Mouse (Mus musculus) left cerebral cortex, adult 9 months (tissue): ENCODE results near the gene Actrt2.

Experiments used
- DNase-seq, 2 experiments: peaks; one replicate each; pipeline ENCODE4 v3.0.0; 2022; ENCODE audit warnings: low spot score in 2 of 2

Gene Actrt2

GRCm38 (mm10) chr4:154667767-154668166 is at the start of gene Actrt2:
Gene Actrt2, minus strand, starts transcription at chr4:154667867.
- no peak for DNase-seq

- DNase-seq = no peak
Measured at GRCm38 (mm10) chr4:154709391-154710107, 41.9 kb upstream of the Actrt2 start.

- DNase-seq = no peak
Measured at GRCm38 (mm10) chr4:154708811-154709210, 41.1 kb upstream of the Actrt2 start.

GRCm38 (mm10) chr4:154708223-154708622 is 40.6 kb upstream of the Actrt2 start:
- no peak for DNase-seq

- DNase-seq = no peak
Measured at GRCm38 (mm10) chr4:154707521-154707920, 39.9 kb upstream of the Actrt2 start.

GRCm38 (mm10) chr4:154706442-154706841 is 38.8 kb upstream of the Actrt2 start:
- no peak for DNase-seq

- no peak for DNase-seq
Measured at GRCm38 (mm10) chr4:154705681-154706080, 38.0 kb upstream of the Actrt2 start.

- no peak for DNase-seq
Measured at GRCm38 (mm10) chr4:154705056-154705455, 37.4 kb upstream of the Actrt2 start.

- no peak for DNase-seq
Measured at GRCm38 (mm10) chr4:154704591-154704990, 36.9 kb upstream of the Actrt2 start.

GRCm38 (mm10) chr4:154703426-154704070 is 35.9 kb upstream of the Actrt2 start:
- DNase-seq = no peak

GRCm38 (mm10) chr4:154702931-154703330 is 35.3 kb upstream of the Actrt2 start:
- no peak for DNase-seq

GRCm38 (mm10) chr4:154702186-154702585 is 34.5 kb upstream of the Actrt2 start:
- no peak for DNase-seq

- DNase-seq = no peak
Measured at GRCm38 (mm10) chr4:154700921-154701412, 33.3 kb upstream of the Actrt2 start.

GRCm38 (mm10) chr4:154700436-154700835 is 32.8 kb upstream of the Actrt2 start:
- DNase-seq = no peak

GRCm38 (mm10) chr4:154699236-154699635 is 31.6 kb upstream of the Actrt2 start:
- DNase-seq = no peak

GRCm38 (mm10) chr4:154698631-154699030 is 31.0 kb upstream of the Actrt2 start:
- no peak for DNase-seq

GRCm38 (mm10) chr4:154698021-154698590 is 30.4 kb upstream of the Actrt2 start:
- no peak for DNase-seq

GRCm38 (mm10) chr4:154697476-154697875 is 29.8 kb upstream of the Actrt2 start:
- DNase-seq = no peak

- no peak for DNase-seq
Measured at GRCm38 (mm10) chr4:154696552-154696951, 28.9 kb upstream of the Actrt2 start.

GRCm38 (mm10) chr4:154696146-154696545 is 28.5 kb upstream of the Actrt2 start:
- no peak for DNase-seq

GRCm38 (mm10) chr4:154694361-154694760 is 26.7 kb upstream of the Actrt2 start:
- no peak for DNase-seq

GRCm38 (mm10) chr4:154693348-154694015 is 25.8 kb upstream of the Actrt2 start:
- DNase-seq = no peak
